Mouse (Mus musculus): ENCODE measurements around the gene Mief1.

DNA sequence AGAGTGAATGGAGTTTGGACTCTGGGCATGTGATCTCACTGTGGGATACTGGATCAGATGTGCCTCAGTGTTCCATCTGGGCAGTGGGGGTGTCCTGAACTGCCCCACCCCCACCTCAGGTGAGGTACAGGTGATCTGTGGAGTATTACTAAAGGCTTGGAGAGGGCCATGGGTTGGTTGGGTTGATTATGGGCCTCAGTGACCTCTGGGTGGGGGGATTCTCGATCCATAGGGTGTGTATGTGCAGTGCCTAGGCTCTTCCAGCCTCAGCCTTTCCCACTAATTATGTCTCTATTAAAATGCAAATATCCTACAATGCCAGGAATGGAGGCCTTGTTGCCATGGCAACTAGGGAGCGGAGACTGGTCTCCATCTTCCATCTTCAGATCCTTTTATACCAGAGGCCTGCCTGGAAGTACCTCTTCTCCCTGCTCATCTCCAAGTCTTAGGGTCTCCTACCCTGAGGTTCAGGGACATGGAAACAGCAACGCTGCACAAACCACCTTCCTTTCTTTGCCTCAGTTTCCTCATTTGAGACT is 38.1 kb downstream of the Mief1 start:
- TF ChIP-seq POLR2A (IDR thresholded peaks at IDR 0.05; ENCODE audit: borderline replicate concordance, extremely low read depth, insufficient read depth, insufficient read length, poor library complexity, severe bottlenecking) (no peak), CTCF (IDR thresholded peaks at IDR 0.05; ENCODE audit: borderline replicate concordance, extremely low read depth, insufficient read depth, insufficient read length) (no peak)
